Mouse (Mus musculus) megakaryocyte, embryonic 14.5 days (primary cell): ENCODE measurements around the gene Iqch.

Experiments
- FLI1 ChIP-seq: IDR thresholded peaks from 2 replicates; pipeline ENCODE4 v1.6.1; 2012; ENCODE audit warnings: low read length, inconsistent platforms, mixed read lengths
- GATA1 ChIP-seq: IDR thresholded peaks from 3 replicates; pipeline ENCODE4 v1.6.1; 2012; ENCODE audit warnings: mixed read lengths, low read length, inconsistent platforms, borderline replicate concordance

- TF ChIP-seq GATA1 = no peak
- no peak for TF ChIP-seq FLI1
Observed at GRCm38 (mm10) chr9:63595032-63595431, 7.3 kb downstream of the Iqch start.
